Mouse (Mus musculus) olfactory bulb, adult 2 months (tissue): ENCODE measurements around the gene Tmem100.

Experiments
- CTCF ChIP-seq: fragments of 200-500 bp; IDR thresholded peaks from 2 replicates; pipeline ENCODE4 v1.5.1; 2012; ENCODE audit warnings: low read depth, mild to moderate bottlenecking, low read length, moderate library complexity; ENCODE audit not compliant: insufficient read depth
- POLR2A ChIP-seq: fragments of 200-500 bp; IDR thresholded peaks from 2 replicates; pipeline ENCODE4 v1.6.1; 2012; ENCODE audit warnings: mild to moderate bottlenecking, low read depth, low read length, moderate library complexity; ENCODE audit not compliant: insufficient read depth

- TF ChIP-seq CTCF = no peak
- no peak for TF ChIP-seq POLR2A
Observed at GRCm38 (mm10) chr11:90026802-90027174, 3.4 kb upstream of the Tmem100 start.
